Mouse (Mus musculus): ENCODE measurements at regions not wholly inside any gene's neighbourhood (a gene's known extent, or its start where the extent isn't known, plus 50 kb on each side); places are given as distances from the start of the nearest gene placed in this dataset.
"Not testable (repeated sequence)": the region's sequence is repeated elsewhere in the genome, so short reads cannot be mapped to it uniquely, and the experiment has no call there.

GRCm38 (mm10) chr4:4424526-4424925 lies 347.2 kb upstream of the Sdr16c6 start:
- not testable (repeated sequence) for TF ChIP-seq MYOG (IDR thresholded peaks at IDR 0.05; ENCODE audit: control insufficient read depth in 1 of 3, insufficient read depth in 1 of 3, insufficient read length in 2 of 3, low read depth in 2 of 3); SRF (IDR thresholded peaks at IDR 0.05; ENCODE audit: control insufficient read depth, insufficient read length, low read depth); TCF12 (IDR thresholded peaks at IDR 0.05; ENCODE audit: insufficient read depth, poor library complexity, severe bottlenecking); POLR2A (IDR thresholded peaks at IDR 0.05; ENCODE audit: insufficient read length, low read depth); E2F4 (IDR thresholded peaks at IDR 0.05; ENCODE audit: insufficient read depth); CEBPB (IDR thresholded peaks at IDR 0.05; ENCODE audit: insufficient read depth, poor library complexity, severe bottlenecking); USF1 (IDR thresholded peaks at IDR 0.05; ENCODE audit: low read depth); MAX (IDR thresholded peaks at IDR 0.05; ENCODE audit: low read depth); POLR2AphosphoS2 (IDR thresholded peaks at IDR 0.05; ENCODE audit: insufficient read length, low read depth)

All from myocyte (in vitro differentiated cells).